Mouse (Mus musculus): ENCODE measurements around the gene Mcts2. TPM values are rescaled to one million over a fixed set of nuclear protein-coding genes. Genes with fewer than 3 reads are reported as not detected.

The Mcts2 gene
- 18.9 and 25.1 TPM in 2 replicates for polyA plus RNA-seq (2015; fragmentation: Nextera tagmentation; extraction: Ambion mirVana)

- H3K4me2 ChIP-seq (ENCODE audit: low read depth, low read length): peak within 1 kb of the TSS; percentile 55
- peak within 1 kb of the TSS; percentile 59 for H3K27ac ChIP-seq (ENCODE audit: low read length)
- WGBS: 43% methylated on average over 45 of the region's 45 CpGs
- H3K4me3 ChIP-seq (ENCODE audit: low read length): peak within 1 kb of the TSS; percentile 53
- no peaks in the 10 kb centered on the region for H3K27me3 ChIP-seq (replicated peaks; ENCODE audit: control insufficient read depth, insufficient read depth, low read length)
- H3K36me3 ChIP-seq (ENCODE audit: control insufficient read depth, insufficient read depth, low read length): peaks cover 47% of the 10 kb centered on the region
- H3K9ac ChIP-seq (ENCODE audit: low read depth, low read length): peak within 1 kb of the TSS; percentile 61
- H3K9me3 ChIP-seq (ENCODE audit: control insufficient read depth, low read length): peaks cover 16% of the 10 kb centered on the region
- 0 out of 2 replicates have a peak, but pooled peaks cover 2% of the 10 kb centered on the region for H3K4me1 ChIP-seq (ENCODE audit: control insufficient read depth, insufficient read depth, low read length)
- ATAC-seq: peak; percentile 96
Measured at GRCm38 (mm10) chr2:152686806-152687267, at the start of gene Mcts2. TSS of gene Mcts2 (plus strand) at chr2:152687035.

GRCm38 (mm10) chr2:152637381-152637780 is 49.5 kb upstream of the Mcts2 start:
- Histone ChIP-seq H3K9ac (ENCODE audit: low read depth, low read length) (no peak overlapping the region), H3K4me1 (ENCODE audit: control insufficient read depth, insufficient read depth, low read length) (peaks cover 18% of the 10 kb centered on the region), H3K4me2 (ENCODE audit: low read depth, low read length) (no peak overlapping the region), H3K4me3 (ENCODE audit: low read length) (no peak overlapping the region), H3K27me3 (replicated peaks; ENCODE audit: control insufficient read depth, insufficient read depth, low read length) (0 out of 2 replicates have a peak, but pooled peaks cover 4% of the 10 kb centered on the region), H3K27ac (ENCODE audit: low read length) (peak overlapping the region; percentile 69; the same call in 1 of the 2 replicates), H3K9me3 (ENCODE audit: control insufficient read depth, low read length) (no peaks in the 10 kb centered on the region), H3K36me3 (ENCODE audit: control insufficient read depth, insufficient read depth, low read length) (no peaks in the 10 kb centered on the region)
- ATAC-seq: no peak
- WGBS: 77% methylated on average over 4 of the region's 4 CpGs

- 43% methylated on average over 6 of the region's 6 CpGs for WGBS
Measured at GRCm38 (mm10) chr2:152638865-152639264, 48.0 kb upstream of the Mcts2 start.

GRCm38 (mm10) chr2:152639406-152640113 is 47.3 kb upstream of the Mcts2 start:
- WGBS: 20% methylated on average over 11 of the region's 11 CpGs
- Histone ChIP-seq H3K9ac (ENCODE audit: low read depth, low read length) (no peak overlapping the region), H3K36me3 (ENCODE audit: control insufficient read depth, insufficient read depth, low read length) (no peaks in the 10 kb centered on the region), H3K4me1 (ENCODE audit: control insufficient read depth, insufficient read depth, low read length) (peaks cover 11% of the 10 kb centered on the region; the same call in 1 of the 2 replicates), H3K4me2 (ENCODE audit: low read depth, low read length) (peak overlapping the region; percentile 6; the same call in 1 of the 2 replicates), H3K27ac (ENCODE audit: low read length) (peak overlapping the region; percentile 72), H3K4me3 (ENCODE audit: low read length) (no peak overlapping the region), H3K9me3 (ENCODE audit: control insufficient read depth, low read length) (no peaks in the 10 kb centered on the region), H3K27me3 (replicated peaks; ENCODE audit: control insufficient read depth, insufficient read depth, low read length) (0 out of 2 replicates have a peak, but pooled peaks cover under 1% of the 10 kb centered on the region)
- ATAC-seq: peak; percentile 60

More at GRCm38 (mm10) chr2:152638865-152639264, 48.0 kb upstream of the Mcts2 start:
- no peak for ATAC-seq
- H3K4me3 ChIP-seq (ENCODE audit: low read length): no peak overlapping the region
- no peaks in the 10 kb centered on the region for H3K9me3 ChIP-seq (ENCODE audit: control insufficient read depth, low read length)
- no peak overlapping the region for H3K4me2 ChIP-seq (ENCODE audit: low read depth, low read length)
- peaks cover 11% of the 10 kb centered on the region; the same call in 1 of the 2 replicates for H3K4me1 ChIP-seq (ENCODE audit: control insufficient read depth, insufficient read depth, low read length)
- H3K27me3 ChIP-seq (replicated peaks; ENCODE audit: control insufficient read depth, insufficient read depth, low read length): 0 out of 2 replicates have a peak, but pooled peaks cover 4% of the 10 kb centered on the region
- peak overlapping the region; percentile 72 for H3K27ac ChIP-seq (ENCODE audit: low read length)
- no peak overlapping the region for H3K9ac ChIP-seq (ENCODE audit: low read depth, low read length)
- H3K36me3 ChIP-seq (ENCODE audit: control insufficient read depth, insufficient read depth, low read length): no peaks in the 10 kb centered on the region

GRCm38 (mm10) chr2:152652901-152653620 is 33.8 kb upstream of the Mcts2 start:
- peak; percentile 24; the same call in 1 of the 2 replicates for ATAC-seq
- peak overlapping the region; percentile 28 for H3K27ac ChIP-seq (ENCODE audit: low read length)

GRCm38 (mm10) chr2:152653874-152654715 is 32.7 kb upstream of the Mcts2 start:
- no peaks in the 10 kb centered on the region; the same call in 1 of the 2 replicates for H3K4me1 ChIP-seq (ENCODE audit: control insufficient read depth, insufficient read depth, low read length)
- no peaks in the 10 kb centered on the region for H3K9me3 ChIP-seq (ENCODE audit: control insufficient read depth, low read length)
- peak; percentile 29 for ATAC-seq
- H3K4me3 ChIP-seq (ENCODE audit: low read length): no peak overlapping the region
- H3K4me2 ChIP-seq (ENCODE audit: low read depth, low read length): no peak overlapping the region
- H3K27me3 ChIP-seq (replicated peaks; ENCODE audit: control insufficient read depth, insufficient read depth, low read length): no peaks in the 10 kb centered on the region
- no peaks in the 10 kb centered on the region for H3K36me3 ChIP-seq (ENCODE audit: control insufficient read depth, insufficient read depth, low read length)
- no peak overlapping the region for H3K27ac ChIP-seq (ENCODE audit: low read length)
- no peak overlapping the region for H3K9ac ChIP-seq (ENCODE audit: low read depth, low read length)
- 35% methylated on average over 14 of the region's 14 CpGs for WGBS

More at GRCm38 (mm10) chr2:152652901-152653620, 33.8 kb upstream of the Mcts2 start:
- WGBS: 50% methylated on average over 10 of the region's 10 CpGs
- no peaks in the 10 kb centered on the region for H3K27me3 ChIP-seq (replicated peaks; ENCODE audit: control insufficient read depth, insufficient read depth, low read length)
- H3K36me3 ChIP-seq (ENCODE audit: control insufficient read depth, insufficient read depth, low read length): no peaks in the 10 kb centered on the region
- H3K9me3 ChIP-seq (ENCODE audit: control insufficient read depth, low read length): no peaks in the 10 kb centered on the region
- H3K9ac ChIP-seq (ENCODE audit: low read depth, low read length): no peak overlapping the region
- H3K4me1 ChIP-seq (ENCODE audit: control insufficient read depth, insufficient read depth, low read length): no peaks in the 10 kb centered on the region; the same call in 1 of the 2 replicates
- H3K4me3 ChIP-seq (ENCODE audit: low read length): no peak overlapping the region
- no peak overlapping the region for H3K4me2 ChIP-seq (ENCODE audit: low read depth, low read length)

GRCm38 (mm10) chr2:152657398-152657797 is 29.4 kb upstream of the Mcts2 start:
- Histone ChIP-seq H3K36me3 (ENCODE audit: control insufficient read depth, insufficient read depth, low read length) (no peaks in the 10 kb centered on the region), H3K9ac (ENCODE audit: low read depth, low read length) (no peak overlapping the region), H3K27ac (ENCODE audit: low read length) (no peak overlapping the region), H3K4me3 (ENCODE audit: low read length) (no peak overlapping the region), H3K27me3 (replicated peaks; ENCODE audit: control insufficient read depth, insufficient read depth, low read length) (no peaks in the 10 kb centered on the region), H3K4me1 (ENCODE audit: control insufficient read depth, insufficient read depth, low read length) (no peaks in the 10 kb centered on the region; the same call in 1 of the 2 replicates), H3K9me3 (ENCODE audit: control insufficient read depth, low read length) (no peaks in the 10 kb centered on the region), H3K4me2 (ENCODE audit: low read depth, low read length) (no peak overlapping the region)
- WGBS: 54% methylated on average over 10 of the region's 10 CpGs
- ATAC-seq: no peak

GRCm38 (mm10) chr2:152661163-152661562 is 25.7 kb upstream of the Mcts2 start:
- Histone ChIP-seq H3K27me3 (replicated peaks; ENCODE audit: control insufficient read depth, insufficient read depth, low read length) (no peaks in the 10 kb centered on the region), H3K4me3 (ENCODE audit: low read length) (no peak overlapping the region), H3K9ac (ENCODE audit: low read depth, low read length) (no peak overlapping the region), H3K4me1 (ENCODE audit: control insufficient read depth, insufficient read depth, low read length) (no peaks in the 10 kb centered on the region), H3K36me3 (ENCODE audit: control insufficient read depth, insufficient read depth, low read length) (no peaks in the 10 kb centered on the region), H3K9me3 (ENCODE audit: control insufficient read depth, low read length) (no peaks in the 10 kb centered on the region), H3K27ac (ENCODE audit: low read length) (no peak overlapping the region), H3K4me2 (ENCODE audit: low read depth, low read length) (no peak overlapping the region)
- no peak for ATAC-seq
- WGBS: 77% methylated on average over 6 of the region's 6 CpGs
